Mouse (Mus musculus) urinary bladder, adult 18-20 months (tissue): ENCODE results near the gene Slc6a21.
"Not testable (repeated sequence)": the region's sequence is repeated elsewhere in the genome, so short reads cannot be mapped to it uniquely, and the experiment has no call there.

ENCODE experiments used
- DNase-seq, 2 experiments: peaks; one replicate each; pipeline ENCODE4 v3.0.0; 2022; ENCODE audit warnings: low spot score in 2 of 2, mixed read lengths in 2 of 2

Gene Slc6a21

GRCm38 (mm10) chr7:45255822-45256221, 21.5 kb upstream of the Slc6a21 start:
- not testable (repeated sequence) for DNase-seq

- no peak for DNase-seq
Measured at GRCm38 (mm10) chr7:45257063-45257840, 20.1 kb upstream of the Slc6a21 start.

- no peak for DNase-seq
Measured at GRCm38 (mm10) chr7:45259281-45259680, 18.0 kb upstream of the Slc6a21 start.

- no peak for DNase-seq
Measured at GRCm38 (mm10) chr7:45262266-45262665, 15.0 kb upstream of the Slc6a21 start.

GRCm38 (mm10) chr7:45263006-45263607, 14.2 kb upstream of the Slc6a21 start:
- DNase-seq: no peak

- DNase-seq: no peak
Measured at GRCm38 (mm10) chr7:45264348-45264747, 13.0 kb upstream of the Slc6a21 start.

GRCm38 (mm10) chr7:45265518-45265917, 11.8 kb upstream of the Slc6a21 start:
- no peak for DNase-seq

GRCm38 (mm10) chr7:45272786-45273412, 4.4 kb upstream of the Slc6a21 start:
- no peak for DNase-seq

- no peak for DNase-seq
Measured at GRCm38 (mm10) chr7:45273672-45274071, 3.6 kb upstream of the Slc6a21 start.

GRCm38 (mm10) chr7:45286486-45286885, 9.2 kb downstream of the Slc6a21 start:
- DNase-seq: no peak

GRCm38 (mm10) chr7:45296626-45297025, 19.3 kb downstream of the Slc6a21 start:
- no peak for DNase-seq

GRCm38 (mm10) chr7:45297563-45297962, 20.2 kb downstream of the Slc6a21 start:
- DNase-seq: no peak

- no peak for DNase-seq
Measured at GRCm38 (mm10) chr7:45299752-45300151, 22.4 kb downstream of the Slc6a21 start.

- peak; percentile 29 to 55 for DNase-seq
Measured at GRCm38 (mm10) chr7:45300270-45300669, 23.0 kb downstream of the Slc6a21 start.

GRCm38 (mm10) chr7:45302626-45303025, 25.3 kb downstream of the Slc6a21 start:
- DNase-seq: no peak

GRCm38 (mm10) chr7:45304869-45305268, 27.6 kb downstream of the Slc6a21 start:
- DNase-seq: no peak

- DNase-seq: peak in 1 of 2 experiments; percentile 26
Measured at GRCm38 (mm10) chr7:45305275-45305674, 28.0 kb downstream of the Slc6a21 start.

GRCm38 (mm10) chr7:45308551-45309240, 31.4 kb downstream of the Slc6a21 start:
- no peak for DNase-seq

GRCm38 (mm10) chr7:45309455-45309854, 32.1 kb downstream of the Slc6a21 start:
- DNase-seq: no peak

- DNase-seq: no peak
Measured at GRCm38 (mm10) chr7:45312023-45312422, 34.7 kb downstream of the Slc6a21 start.

- no peak for DNase-seq
Measured at GRCm38 (mm10) chr7:45312686-45313453, 35.6 kb downstream of the Slc6a21 start.
